In genomic region chr16:88774106-88774505, GRCm38 (mm10) we compare ENCODE assay signal across 22 mouse cellular contexts. TPM values are rescaled to one million over a fixed set of nuclear protein-coding genes. Genes with fewer than 3 reads are reported as not detected.
"Had no signal": no experiment of that assay in that cellular context is flagged by ENCODE, and none has a peak within 500 bp of the region (broad histone marks: within the 10 kb centered on the region; RNA-seq: fewer than 3 reads in every experiment).

2310057N15Rik (minus strand) TSS chr16:88774206.

- DNase-seq: left cerebral cortex, postnatal 4 days; liver; liver, embryonic 13.5 days; liver, postnatal 0 days; lung, adult 18-20 months; lung, adult 2 months; lung, embryonic 14.5 days; lung, postnatal 10 days; lung, postnatal 14 days; lung, postnatal 36 days; lung, postnatal 4 days; midbrain, embryonic 14.5 days had no signal

RNA-seq across cellular contexts. Expression of gene 2310057N15Rik, which starts in this region (rescaled TPM):
- total RNA-seq: left cerebral cortex, postnatal 10 days; left cerebral cortex, postnatal 14 days; left cerebral cortex, postnatal 25 days; left cerebral cortex, postnatal 36 days; left cerebral cortex, postnatal 4 days; liver, adult 2 months; megakaryocyte progenitor cell, adult 5-6 weeks; megakaryocyte, adult 5-6 weeks; megakaryocyte-erythroid progenitor cell, adult 5-6 weeks; midbrain, postnatal 0 days; monocyte, adult 5-6 weeks had no signal
